In the genomic region with DNA sequence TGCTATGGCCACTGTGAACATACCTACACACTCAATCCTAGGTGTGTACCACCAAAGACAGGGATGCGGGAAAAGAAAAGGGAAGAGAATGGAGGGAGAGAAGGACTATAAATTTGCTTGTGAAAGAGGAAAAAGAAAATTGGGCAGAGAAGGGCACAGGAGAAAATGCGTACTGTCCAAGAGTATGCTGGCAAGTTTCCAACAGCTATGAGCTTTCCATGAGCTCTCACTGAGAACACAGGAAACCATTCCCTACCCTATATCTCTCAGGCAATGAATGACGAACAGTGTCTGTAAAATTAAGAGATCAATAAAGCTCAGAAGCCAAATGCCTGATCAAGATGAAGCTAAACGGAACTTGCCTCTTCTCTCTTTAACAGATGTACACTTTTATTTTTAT, we compare ENCODE assay signal across 28 mouse cellular contexts.
A peak's percentile ranks its signal among the peaks of the same experiment; 100 is the strongest.
DNase-seq lines count a peak whose midpoint lies in the region; ATAC-seq and TF ChIP-seq lines count a peak whose summit lies in the region.
"Had no signal": no experiment of that assay in that cellular context is flagged by ENCODE, and none has a peak within 500 bp of the region (broad histone marks: within the 10 kb centered on the region; RNA-seq: fewer than 3 reads in every experiment).

No protein-coding gene starts in this region.

- no peak for ATAC-seq in midbrain, embryonic 14.5 days (ENCODE audit: low FRiP score, low TSS enrichment)
- no peak for ATAC-seq in midbrain, postnatal 0 days (ENCODE audit: low FRiP score)
- ATAC-seq in forebrain, embryonic 13.5 days: no peak
- ATAC-seq: intestine, embryonic 15.5 days had no signal

- H3K4me2 ChIP-seq in midbrain, embryonic 14.5 days (ENCODE audit: low read length): no peak overlapping the region
- H3K4me2 ChIP-seq in midbrain, postnatal 0 days (ENCODE audit: low read depth, low read length, poor library complexity, severe bottlenecking): no peak overlapping the region
- H3K4me2 ChIP-seq in forebrain, embryonic 13.5 days: 0 out of 2 replicates have a peak overlapping the region, but pooled peaks have one; percentile 1
- H3K4me2 ChIP-seq: embryonic facial prominence, embryonic 12.5 days; heart, embryonic 12.5 days; hindbrain, embryonic 15.5 days; intestine, embryonic 15.5 days; liver, embryonic 13.5 days had no signal

- DNase-seq in heart, adult 11 months: peak; percentile 56
- DNase-seq in heart, adult 18-20 months: no peak
- DNase-seq in midbrain, embryonic 14.5 days: no peak
- no peak for DNase-seq in midbrain, postnatal 0 days (ENCODE audit: low spot score)
- no peak for DNase-seq in layer of hippocampus, postnatal 25 days (ENCODE audit: extremely low spot score in 1 of 2, low spot score in 1 of 2)
- DNase-seq: adrenal gland, postnatal 36 days; B cell, adult 2 months; cerebellum, adult 2 months; cerebellum, postnatal 36 days; gastrocnemius, postnatal 14 days; heart, adult 2 months; heart, postnatal 4 days; kidney, postnatal 4 days; layer of hippocampus, postnatal 36 days; left cerebral cortex, postnatal 4 days; liver, embryonic 13.5 days; lung, adult 18-20 months; lung, postnatal 10 days; right cerebral cortex, postnatal 4 days; thymus, adult 18-20 months; thymus, postnatal 25 days had no signal

- no peak overlapping the region for H3K9ac ChIP-seq in midbrain, embryonic 14.5 days (replicated peaks; ENCODE audit: low read length)
- no peak overlapping the region for H3K9ac ChIP-seq in midbrain, postnatal 0 days (replicated peaks; ENCODE audit: low read length, poor library complexity, severe bottlenecking)
- no peak overlapping the region for H3K9ac ChIP-seq in forebrain, embryonic 13.5 days
- H3K9ac ChIP-seq: embryonic facial prominence, embryonic 12.5 days; heart, embryonic 12.5 days; hindbrain, embryonic 15.5 days; intestine, embryonic 15.5 days; liver, embryonic 13.5 days had no signal

- no peak overlapping the region for H3K4me3 ChIP-seq in midbrain, embryonic 14.5 days (replicated peaks; ENCODE audit: low read depth, low read length)
- H3K4me3 ChIP-seq in midbrain, postnatal 0 days (ENCODE audit: low read depth, low read length): no peak overlapping the region
- H3K4me3 ChIP-seq in forebrain, embryonic 13.5 days: no peak overlapping the region
- no peak overlapping the region for H3K4me3 ChIP-seq in olfactory bulb, adult 2 months (ENCODE audit: insufficient read depth, low read depth, low read length)
- H3K4me3 ChIP-seq: embryonic facial prominence, embryonic 12.5 days; heart, adult 2 months; heart, embryonic 12.5 days; hindbrain, embryonic 15.5 days; intestine, embryonic 15.5 days; liver, embryonic 13.5 days had no signal

- TF ChIP-seq POLR2A in olfactory bulb, adult 2 months (IDR thresholded peaks at IDR 0.05; ENCODE audit: insufficient read depth, low read depth, low read length): no peak

- H3K27ac ChIP-seq in midbrain, embryonic 14.5 days (replicated peaks; ENCODE audit: low read depth, low read length): 0 out of 2 replicates have a peak overlapping the region, but pooled peaks have one; percentile 8
- no peak overlapping the region for H3K27ac ChIP-seq in midbrain, postnatal 0 days (ENCODE audit: low read depth, low read length)
- peak overlapping the region; percentile 54 for H3K27ac ChIP-seq in forebrain, embryonic 13.5 days
- H3K27ac ChIP-seq in olfactory bulb, adult 2 months (ENCODE audit: insufficient read depth, low read depth, low read length): 0 out of 2 replicates have a peak overlapping the region, but pooled peaks have one; percentile 21
- H3K27ac ChIP-seq: embryonic facial prominence, embryonic 12.5 days; heart, adult 2 months; hindbrain, embryonic 15.5 days; intestine, embryonic 15.5 days; liver, embryonic 13.5 days; stomach, postnatal 0 days had no signal

- TF ChIP-seq CTCF in midbrain, postnatal 0 days (IDR thresholded peaks at IDR 0.05): no peak
- no peak for TF ChIP-seq CTCF in olfactory bulb, adult 2 months (IDR thresholded peaks at IDR 0.05; ENCODE audit: insufficient read depth, low read depth, low read length)

- WGBS in midbrain, embryonic 14.5 days: 61% methylated on average over 4 of the region's 4 CpGs
- 71% methylated on average over 4 of the region's 4 CpGs for WGBS in midbrain, postnatal 0 days
- 54% methylated on average over 4 of the region's 4 CpGs for WGBS in forebrain, embryonic 13.5 days
- 63% methylated on average over 4 of the region's 4 CpGs for WGBS in olfactory bulb, adult 2 months

- peaks cover 33% of the 10 kb centered on the region for H3K4me1 ChIP-seq in midbrain, embryonic 14.5 days (ENCODE audit: control insufficient read depth, insufficient read depth, low read length)
- H3K4me1 ChIP-seq in midbrain, postnatal 0 days (ENCODE audit: insufficient read depth, low read length): peaks cover 6% of the 10 kb centered on the region; the same call in 1 of the 2 replicates
- H3K4me1 ChIP-seq in forebrain, embryonic 13.5 days: peaks cover 77% of the 10 kb centered on the region
- peaks cover 11% of the 10 kb centered on the region for H3K4me1 ChIP-seq in olfactory bulb, adult 2 months (ENCODE audit: control insufficient read depth, insufficient read depth, low read length)
- H3K4me1 ChIP-seq: intestine, embryonic 15.5 days; liver, embryonic 13.5 days had no signal

- H3K9me3 ChIP-seq in midbrain, embryonic 14.5 days (ENCODE audit: control insufficient read depth, low read length): no peaks in the 10 kb centered on the region
- H3K9me3 ChIP-seq in midbrain, postnatal 0 days (ENCODE audit: low read length): no peaks in the 10 kb centered on the region
- H3K9me3 ChIP-seq in forebrain, embryonic 13.5 days (replicated peaks): no peaks in the 10 kb centered on the region
- H3K9me3 ChIP-seq: embryonic facial prominence, embryonic 12.5 days; heart, embryonic 12.5 days; hindbrain, embryonic 15.5 days; intestine, embryonic 15.5 days; liver, embryonic 13.5 days had no signal

- H3K27me3 ChIP-seq in midbrain, embryonic 14.5 days (ENCODE audit: control insufficient read depth, insufficient read depth, low read length): no peaks in the 10 kb centered on the region
- H3K27me3 ChIP-seq in midbrain, postnatal 0 days (ENCODE audit: insufficient read depth, low read length): no peaks in the 10 kb centered on the region
- no peaks in the 10 kb centered on the region for H3K27me3 ChIP-seq in forebrain, embryonic 13.5 days
- H3K27me3 ChIP-seq: embryonic facial prominence, embryonic 12.5 days; heart, embryonic 12.5 days; hindbrain, embryonic 15.5 days; intestine, embryonic 15.5 days; liver, embryonic 13.5 days had no signal

- H3K36me3 ChIP-seq in midbrain, embryonic 14.5 days (ENCODE audit: control insufficient read depth, insufficient read depth, low read length): no peaks in the 10 kb centered on the region
- no peaks in the 10 kb centered on the region for H3K36me3 ChIP-seq in midbrain, postnatal 0 days (ENCODE audit: insufficient read depth, low read length)
- H3K36me3 ChIP-seq in forebrain, embryonic 13.5 days (ENCODE audit: poor library complexity, severe bottlenecking): no peaks in the 10 kb centered on the region
- H3K36me3 ChIP-seq: embryonic facial prominence, embryonic 12.5 days; heart, embryonic 12.5 days; hindbrain, embryonic 15.5 days; intestine, embryonic 15.5 days; liver, embryonic 13.5 days had no signal
